Mouse (Mus musculus) R1 (cell line): ENCODE measurements around the gene Gh.
"Not testable (repeated sequence)": the region's sequence is repeated elsewhere in the genome, so short reads cannot be mapped to it uniquely, and the experiment has no call there.

Experiments
- DNase-seq: peaks from one replicate; pipeline ENCODE4 v3.0.0-alpha.2; 2018; ENCODE audit warnings: low read depth, low spot score

Gene Gh

GRCm38 (mm10) chr11:106301765-106302164 is at the start of gene Gh:
Gene Gh (minus strand): TSS chr11:106301865.
- DNase-seq = no peak

DNA sequence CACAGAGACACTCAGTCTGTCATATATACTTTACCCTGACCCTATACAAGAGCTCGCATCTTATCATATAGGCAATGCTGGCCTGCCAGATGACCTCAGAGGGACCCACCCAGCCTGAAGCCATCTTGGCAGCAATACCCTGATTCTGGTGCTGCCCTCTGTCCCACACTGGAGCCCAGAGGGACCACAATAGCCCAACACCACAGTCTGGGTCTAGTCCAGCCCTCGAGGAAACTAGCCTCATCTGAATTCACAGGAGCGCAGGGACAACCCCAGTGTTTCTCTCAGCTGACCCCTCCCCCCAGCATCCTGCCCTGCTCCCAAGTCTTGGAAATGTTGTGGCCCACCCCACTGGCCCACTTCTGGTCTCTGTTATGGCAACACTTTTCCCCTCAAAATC is 49.6 kb upstream of the Gh start:
- DNase-seq = no peak

- no peak for DNase-seq
These were observed 49.2 kb upstream of the Gh start for GRCm38 (mm10) chr11:106350853-106351252.

- no peak for DNase-seq
These were observed 48.1 kb upstream of the Gh start for GRCm38 (mm10) chr11:106349772-106350171.

GRCm38 (mm10) chr11:106344910-106345309 is 43.2 kb upstream of the Gh start:
- no peak for DNase-seq

GRCm38 (mm10) chr11:106340990-106341520 is 39.4 kb upstream of the Gh start:
- DNase-seq = no peak

GRCm38 (mm10) chr11:106339323-106339722 is 37.7 kb upstream of the Gh start:
- not testable (repeated sequence) for DNase-seq

GRCm38 (mm10) chr11:106338870-106339269 is 37.2 kb upstream of the Gh start:
- DNase-seq = no peak

GRCm38 (mm10) chr11:106338029-106338428 is 36.4 kb upstream of the Gh start:
- DNase-seq = no peak

DNA sequence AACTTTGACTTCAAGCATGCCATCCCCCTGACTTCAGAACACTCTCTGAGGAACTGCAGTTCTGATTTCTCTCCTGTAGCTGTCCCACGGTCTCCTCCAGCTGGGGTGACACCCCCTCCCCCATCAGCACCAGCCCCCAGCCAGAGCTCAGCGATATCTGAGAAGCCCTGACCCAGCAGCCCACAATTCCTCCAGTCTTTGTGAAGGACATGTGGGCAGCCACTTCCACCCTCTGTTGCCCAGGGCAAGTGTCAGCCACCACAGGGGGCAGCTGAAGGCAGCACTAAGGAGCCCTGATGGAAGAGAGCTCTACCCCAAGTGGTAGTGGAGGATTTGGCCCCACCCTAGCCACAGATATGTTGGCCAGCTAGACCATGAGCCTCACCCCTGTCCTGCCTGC is 32.4 kb upstream of the Gh start:
- DNase-seq = no peak

DNA sequence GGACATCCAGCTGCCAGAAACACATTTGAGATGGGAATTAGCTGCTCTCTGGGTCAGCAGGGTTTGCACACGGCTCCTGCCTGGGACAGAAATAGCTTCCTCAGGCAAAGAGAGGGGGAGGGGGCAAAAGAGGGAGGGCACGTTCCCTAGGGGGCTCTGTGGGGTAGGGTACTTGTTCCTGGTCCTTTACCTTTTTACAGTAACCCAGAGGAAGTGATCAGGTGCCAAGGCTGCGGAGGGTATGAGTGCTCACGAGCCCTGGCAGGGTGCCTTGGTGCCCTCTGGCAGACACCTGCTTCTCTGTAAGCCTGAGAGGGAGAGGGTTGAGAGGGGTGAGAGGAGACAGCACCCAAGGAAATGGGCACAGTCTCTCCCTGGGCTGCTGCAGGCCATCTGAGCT is 30.8 kb upstream of the Gh start:
- no peak for DNase-seq

DNA sequence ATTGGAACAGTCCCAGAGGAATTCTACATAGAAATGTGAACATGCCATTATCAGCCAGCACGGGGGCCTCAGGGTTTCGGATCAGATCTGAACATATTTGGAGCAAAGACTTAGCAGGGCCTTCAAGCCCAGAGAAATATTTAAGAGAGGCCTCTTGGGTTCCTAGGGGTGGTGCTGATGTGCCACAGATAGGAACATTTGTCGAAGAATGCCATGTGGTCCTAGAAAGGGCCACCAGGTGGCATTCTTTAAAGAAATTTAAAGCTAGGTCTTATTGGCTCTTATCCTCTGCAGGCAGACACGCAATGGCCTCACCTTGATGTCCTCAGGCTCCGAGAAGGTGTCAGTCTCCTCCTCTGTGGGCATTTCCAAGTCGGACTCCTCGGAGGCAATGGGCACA is 28.0 kb upstream of the Gh start:
- peak; percentile 45 for DNase-seq

DNA sequence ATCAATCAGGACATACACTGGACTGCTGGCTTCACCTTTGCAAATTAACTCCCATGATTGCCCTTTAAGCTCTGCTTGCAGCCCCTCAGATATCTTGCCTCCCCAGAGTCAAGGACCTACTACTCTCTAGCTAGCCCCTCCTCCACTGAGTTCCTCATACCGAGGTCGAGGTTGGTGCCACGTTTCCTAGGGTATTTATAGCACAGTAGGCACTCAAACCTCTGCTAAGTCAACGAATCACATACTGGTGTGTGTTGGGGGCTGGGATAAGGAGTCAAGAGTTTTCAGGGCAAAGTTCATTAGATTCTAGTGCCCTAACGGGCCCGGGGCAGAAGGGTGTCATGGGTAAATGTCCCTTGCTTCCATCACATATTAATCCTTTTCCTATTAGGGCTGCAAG is 27.5 kb upstream of the Gh start:
- DNase-seq = no peak

- DNase-seq = no peak
These were observed 26.9 kb upstream of the Gh start for GRCm38 (mm10) chr11:106328521-106328920.

DNA sequence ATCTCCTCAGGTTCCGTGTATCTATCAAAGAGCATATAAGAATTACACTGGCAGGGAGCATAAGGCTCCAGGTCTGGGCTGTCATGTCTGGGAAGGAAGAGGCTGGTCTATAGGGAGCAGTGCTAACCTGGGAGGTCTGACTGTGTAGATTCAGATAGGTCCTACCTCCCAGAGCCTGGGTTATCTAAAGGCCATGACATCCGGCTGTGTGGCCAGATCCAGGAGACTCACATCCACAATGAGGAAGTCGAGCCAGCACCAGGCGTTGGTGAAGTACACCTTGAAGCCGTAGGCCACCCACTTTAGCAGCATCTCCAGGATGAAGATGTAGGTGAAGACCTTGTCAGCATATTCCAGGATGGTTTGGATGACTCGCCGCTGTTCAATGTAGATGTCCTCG is 24.8 kb upstream of the Gh start:
- no peak for DNase-seq

- peak; percentile 54 for DNase-seq
These were observed 24.0 kb upstream of the Gh start for GRCm38 (mm10) chr11:106325566-106326206.

DNA sequence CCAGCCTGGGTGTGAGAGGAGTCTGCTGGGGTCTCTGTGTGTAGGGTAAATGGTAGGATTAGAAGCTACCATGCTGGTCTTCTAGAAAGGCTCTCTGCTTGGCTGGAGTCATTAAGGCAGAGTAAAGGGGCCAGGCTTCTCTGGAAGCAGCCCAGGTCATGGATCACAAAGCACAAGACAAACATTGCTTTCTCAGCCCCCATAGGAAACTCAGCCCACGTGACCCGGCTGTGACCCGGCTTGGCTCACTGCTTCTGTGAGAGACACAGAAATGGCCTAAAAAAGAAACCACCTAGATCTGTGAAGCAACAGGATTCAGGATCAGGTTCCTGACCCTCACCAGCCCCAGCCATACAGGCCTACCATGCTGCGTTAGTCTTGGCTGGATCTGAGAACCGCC is 23.2 kb upstream of the Gh start:
- no peak for DNase-seq

DNA sequence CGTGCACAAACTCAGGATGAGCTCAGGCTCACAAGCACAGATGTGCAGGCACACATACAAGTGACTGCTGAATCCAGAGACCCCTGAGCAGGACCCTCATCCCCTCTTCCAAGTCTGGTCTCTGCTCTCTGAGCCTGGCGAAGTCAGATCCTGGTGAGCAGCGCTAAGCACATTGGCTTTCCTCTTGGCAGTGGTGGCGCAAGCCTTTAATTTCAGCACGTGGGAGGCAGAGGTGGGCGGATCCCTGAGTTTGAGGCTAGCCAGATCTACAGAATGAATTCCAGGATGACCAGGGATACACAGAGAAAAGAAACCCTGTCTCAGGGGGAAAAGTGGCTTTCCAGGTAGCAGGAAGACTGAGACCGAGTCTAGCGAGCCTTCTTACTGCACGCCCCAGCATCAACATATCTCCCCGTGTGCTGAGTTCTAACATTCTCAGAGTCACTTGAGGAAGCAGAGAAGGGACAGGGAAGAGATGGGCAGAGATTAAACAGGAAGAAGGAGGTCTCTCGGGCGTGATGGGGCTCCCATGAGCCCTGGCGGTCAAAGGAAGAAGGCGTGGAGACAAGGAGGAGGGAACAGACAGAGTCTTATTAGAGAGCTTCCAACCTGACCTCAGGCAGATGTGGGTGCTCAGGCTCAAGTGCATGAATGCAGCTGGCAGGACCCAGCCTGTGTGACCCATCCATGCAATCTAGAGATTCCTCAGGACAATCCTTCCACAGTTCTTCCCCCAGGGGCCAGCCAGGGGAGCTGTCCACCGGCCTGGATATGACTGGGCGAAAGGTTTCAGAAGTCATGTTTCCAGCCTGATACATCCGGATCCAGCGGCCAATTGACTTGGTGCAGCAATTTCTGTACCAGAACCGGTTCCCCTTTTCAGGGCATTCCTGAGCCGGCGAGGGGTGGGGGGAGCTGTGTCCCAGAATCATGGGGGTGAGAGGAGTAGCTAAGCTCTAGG is 17.0 kb upstream of the Gh start:
- no peak for DNase-seq

DNA sequence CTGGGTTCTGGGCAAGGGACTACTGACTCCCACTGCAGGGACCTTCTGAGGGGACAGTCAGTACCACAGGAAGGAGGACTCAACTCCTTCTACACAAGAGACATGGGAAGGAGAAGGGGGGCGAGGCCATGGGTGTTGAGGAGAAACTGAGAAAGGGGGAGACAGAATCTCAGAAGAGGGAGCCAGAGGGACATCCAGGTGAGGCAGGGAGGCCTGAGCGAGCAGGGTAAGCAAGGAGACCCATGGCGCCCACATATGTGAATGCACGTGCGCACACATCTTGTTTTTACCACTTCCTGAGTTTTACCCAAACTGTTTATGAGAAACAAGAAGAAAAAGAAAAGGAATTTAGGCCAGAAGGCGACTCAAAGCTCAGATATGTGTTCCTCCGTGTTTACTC is 16.1 kb upstream of the Gh start:
- no peak for DNase-seq

DNA sequence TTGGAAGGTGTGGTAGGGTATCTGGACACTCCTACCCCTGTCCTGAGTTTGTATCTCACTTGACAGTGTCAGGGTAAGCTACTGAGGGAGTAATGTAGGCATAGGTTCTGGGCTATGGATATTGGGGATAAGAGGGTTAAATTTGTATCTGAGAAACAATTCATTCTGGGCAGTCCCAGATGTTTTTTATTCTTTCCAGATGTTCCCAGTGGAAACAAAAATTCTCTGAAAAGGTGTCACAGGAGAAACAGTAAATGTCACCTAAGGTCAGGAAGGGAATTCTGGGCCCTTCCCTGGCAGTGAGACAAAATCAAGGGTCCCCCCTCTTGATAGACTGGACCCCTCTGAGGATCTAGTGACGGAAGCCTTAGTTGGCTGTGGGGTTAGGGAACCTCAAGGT is 14.8 kb upstream of the Gh start:
- DNase-seq = no peak

- no peak for DNase-seq
These were observed 12.7 kb upstream of the Gh start, which contains the start of gene Cd79b for GRCm38 (mm10) chr11:106314333-106314812. Gene Cd79b (minus strand): TSS chr11:106314762.

- peak; percentile 64 for DNase-seq
These were observed 11.9 kb upstream of the Gh start for GRCm38 (mm10) chr11:106313533-106313932.

GRCm38 (mm10) chr11:106310123-106310522 is 8.5 kb upstream of the Gh start:
- DNase-seq = no peak
